Mouse (Mus musculus): ENCODE measurements around the gene Fam209. TPM values are rescaled to one million over a fixed set of nuclear protein-coding genes. Genes with fewer than 3 reads are reported as not detected.

Gene Fam209
- total RNA-seq, 1 experiment from 2014 or later = not detected

Other genes starting within 250 kb of the Fam209 start
- not detected in 2 replicates for gene Mc3r, start 224.0 kb upstream of the Fam209 start, total RNA-seq (2021)
- gene Fam210b, start 127.0 kb upstream of the Fam209 start, total RNA-seq (2021) = 17.1 and 26.9 TPM in 2 replicates
- 10.5 and 14.6 TPM in 2 replicates for gene Aurka, start 102.0 kb upstream of the Fam209 start, total RNA-seq (2021)
- 35.5 and 36.1 TPM in 2 replicates for gene Cstf1, start 101.8 kb upstream of the Fam209 start, total RNA-seq (2021)
- gene Cass4, start 78.7 kb upstream of the Fam209 start, total RNA-seq (2021) = 0.15 and 0.53 TPM in 2 replicates
- 66.2 and 71.8 TPM in 2 replicates for gene Rtf2, start 32.0 kb upstream of the Fam209 start, total RNA-seq (2021)
- gene Gcnt7, start 13.9 kb upstream of the Fam209 start, total RNA-seq (2021) = not detected in 2 replicates
- not detected in 2 replicates for gene Tfap2c, start 77.1 kb downstream of the Fam209 start, total RNA-seq (2021)